Mouse (Mus musculus) kidney, embryonic 15.5 days (tissue): ENCODE measurements at regions not wholly inside any gene's neighbourhood (a gene's known extent, or its start where the extent isn't known, plus 50 kb on each side); places are given as distances from the start of the nearest gene placed in this dataset.
A peak's percentile ranks its signal among the peaks of the same experiment; 100 is the strongest.

Experiments used
- ATAC-seq: fragments of 200-750 bp; cut with Nextera tagmentation; replicated peaks from 2 replicates; pipeline ENCODE4 v1.8.0; 2017; ENCODE audit warnings: moderate TSS enrichment; ENCODE audit not compliant: low FRiP score
- H3K27ac ChIP-seq: fragments of 300-500 bp; sonication (generic); 2 replicates; pipeline ENCODE4 v1.5.1; 2015; ENCODE audit warnings: mild to moderate bottlenecking, inconsistent platforms
- H3K27me3 ChIP-seq: fragments of 300-500 bp; sonication (generic); 2 replicates; pipeline ENCODE4 v1.6.1; 2015; ENCODE audit warnings: inconsistent platforms
- H3K36me3 ChIP-seq: fragments of 300-500 bp; sonication (generic); 2 replicates; pipeline ENCODE4 v1.6.1; 2015; ENCODE audit warnings: inconsistent platforms
- H3K4me1 ChIP-seq: fragments of 300-500 bp; sonication (generic); 2 replicates; pipeline ENCODE4 v1.6.1; 2015; ENCODE audit warnings: inconsistent platforms
- H3K4me2 ChIP-seq: fragments of 300-500 bp; sonication (generic); 2 replicates; pipeline ENCODE4 v1.6.1; 2015; ENCODE audit warnings: moderate library complexity, mild to moderate bottlenecking, inconsistent platforms
- H3K4me3 ChIP-seq: fragments of 300-500 bp; sonication (generic); replicated peaks from 2 replicates; pipeline ENCODE4 v1.5.1; 2015; ENCODE audit warnings: mild to moderate bottlenecking, inconsistent platforms
- H3K9ac ChIP-seq: fragments of 300-500 bp; sonication (generic); 2 replicates; pipeline ENCODE4 v1.6.1; 2015; ENCODE audit warnings: mild to moderate bottlenecking, inconsistent platforms
- H3K9me3 ChIP-seq: fragments of 300-500 bp; sonication (generic); replicated peaks from 2 replicates; pipeline ENCODE4 v1.6.1; 2016; ENCODE audit warnings: inconsistent platforms
- WGBS: fragments of 180-500 bp; shearing (Covaris S2); methylation state at CpG from one replicate; pipeline ENCODE4 v1.1.7; 2015; ENCODE audit warnings: mixed read lengths; 5-methylcytosine and 5-hydroxymethylcytosine counted together

- peaks cover 6% of the 10 kb centered on the region; the same call in 1 of the 2 replicates for H3K4me1 ChIP-seq
- H3K9me3 ChIP-seq: 0 out of 2 replicates have a peak, but pooled peaks cover 3% of the 10 kb centered on the region
- no peaks in the 10 kb centered on the region for H3K36me3 ChIP-seq
- H3K27me3 ChIP-seq: 0 out of 2 replicates have a peak, but pooled peaks cover 2% of the 10 kb centered on the region
- no peak overlapping the region for H3K4me3 ChIP-seq
- H3K4me2 ChIP-seq: no peak overlapping the region
- ATAC-seq: no peak
- no peak overlapping the region for H3K9ac ChIP-seq
- H3K27ac ChIP-seq: no peak overlapping the region
- 68% methylated on average over 2 of the region's 2 CpGs for WGBS
Observed at GRCm38 (mm10) chr1:92707441-92707840, 58.8 kb upstream of the Otos start.

- 80% methylated on average over 12 of the region's 12 CpGs for WGBS
- ATAC-seq: no peak
- 0 out of 2 replicates have a peak, but pooled peaks cover 3% of the 10 kb centered on the region for H3K9me3 ChIP-seq
Observed at GRCm38 (mm10) chr1:92703903-92704302, 55.3 kb upstream of the Otos start.

GRCm38 (mm10) chr1:92703270-92703669 is 54.6 kb upstream of the Otos start:
- no peak for ATAC-seq
- WGBS: 72% methylated on average over 3 of the region's 3 CpGs
- 0 out of 2 replicates have a peak, but pooled peaks cover 2% of the 10 kb centered on the region for H3K27me3 ChIP-seq
- no peaks in the 10 kb centered on the region for H3K36me3 ChIP-seq
- peaks cover 30% of the 10 kb centered on the region for H3K4me1 ChIP-seq
- H3K4me2 ChIP-seq: no peak overlapping the region
- H3K9ac ChIP-seq: no peak overlapping the region
- 0 out of 2 replicates have a peak, but pooled peaks cover 3% of the 10 kb centered on the region for H3K9me3 ChIP-seq
- no peak overlapping the region for H3K27ac ChIP-seq
- H3K4me3 ChIP-seq: no peak overlapping the region

More at GRCm38 (mm10) chr1:92703903-92704302, 55.3 kb upstream of the Otos start:
- Histone ChIP-seq H3K4me3 (no peak overlapping the region), H3K9ac (no peak overlapping the region), H3K4me1 (peaks cover 24% of the 10 kb centered on the region), H3K36me3 (no peaks in the 10 kb centered on the region), H3K27ac (no peak overlapping the region), H3K27me3 (0 out of 2 replicates have a peak, but pooled peaks cover 2% of the 10 kb centered on the region), H3K4me2 (no peak overlapping the region)

- Histone ChIP-seq H3K36me3 (no peaks in the 10 kb centered on the region), H3K4me2 (no peak overlapping the region), H3K4me3 (no peak overlapping the region), H3K9ac (no peak overlapping the region), H3K27me3 (0 out of 2 replicates have a peak, but pooled peaks cover 2% of the 10 kb centered on the region), H3K27ac (no peak overlapping the region), H3K4me1 (peaks cover 35% of the 10 kb centered on the region), H3K9me3 (no peaks in the 10 kb centered on the region)
- 87% methylated on average over 2 of the region's 2 CpGs for WGBS
- no peak for ATAC-seq
Observed at GRCm38 (mm10) chr1:92700107-92700506, 51.5 kb upstream of the Otos start.

- H3K4me2 ChIP-seq: no peak overlapping the region
- H3K9me3 ChIP-seq: no peaks in the 10 kb centered on the region
- no peaks in the 10 kb centered on the region for H3K36me3 ChIP-seq
- ATAC-seq: no peak
- 0 out of 2 replicates have a peak overlapping the region, but pooled peaks have one; percentile 5 for H3K27ac ChIP-seq
- 0 out of 2 replicates have a peak, but pooled peaks cover 2% of the 10 kb centered on the region for H3K27me3 ChIP-seq
- H3K4me1 ChIP-seq: peaks cover 35% of the 10 kb centered on the region
- WGBS: 18% methylated on average over 6 of the region's 6 CpGs
- no peak overlapping the region for H3K9ac ChIP-seq
- H3K4me3 ChIP-seq: no peak overlapping the region
Observed at GRCm38 (mm10) chr1:92699697-92700096, 51.1 kb upstream of the Otos start.

- WGBS: 7% methylated on average over 9 of the region's 9 CpGs
- 0 out of 2 replicates have a peak overlapping the region, but pooled peaks have one; percentile 5 for H3K27ac ChIP-seq
Observed at GRCm38 (mm10) chr1:92699048-92699447, 50.4 kb upstream of the Otos start.

GRCm38 (mm10) chr1:92698541-92698940 is 49.9 kb upstream of the Otos start:
- 84% methylated on average over 3 of the region's 3 CpGs for WGBS
- H3K4me2 ChIP-seq: no peak overlapping the region
- H3K9me3 ChIP-seq: no peaks in the 10 kb centered on the region
- H3K27ac ChIP-seq: 0 out of 2 replicates have a peak overlapping the region, but pooled peaks have one; percentile 5
- no peak overlapping the region for H3K9ac ChIP-seq
- peaks cover 32% of the 10 kb centered on the region for H3K4me1 ChIP-seq
- ATAC-seq: 0 out of 2 replicates have a peak, but pooled peaks have one; percentile 4
- H3K4me3 ChIP-seq: no peak overlapping the region
- no peaks in the 10 kb centered on the region for H3K36me3 ChIP-seq
- H3K27me3 ChIP-seq: 0 out of 2 replicates have a peak, but pooled peaks cover 2% of the 10 kb centered on the region

More at GRCm38 (mm10) chr1:92699048-92699447, 50.4 kb upstream of the Otos start:
- peaks cover 35% of the 10 kb centered on the region for H3K4me1 ChIP-seq
- no peak overlapping the region for H3K9ac ChIP-seq
- no peak overlapping the region for H3K4me3 ChIP-seq
- H3K4me2 ChIP-seq: peak overlapping the region; percentile 25; the same call in 1 of the 2 replicates
- H3K27me3 ChIP-seq: 0 out of 2 replicates have a peak, but pooled peaks cover 2% of the 10 kb centered on the region
- peak; percentile 84 for ATAC-seq
- no peaks in the 10 kb centered on the region for H3K36me3 ChIP-seq
- no peaks in the 10 kb centered on the region for H3K9me3 ChIP-seq
